Mouse (Mus musculus): ENCODE results near the gene Jup. TPM values are rescaled to one million over a fixed set of nuclear protein-coding genes. Genes with fewer than 3 reads are reported as not detected.
A peak's percentile ranks its signal among the peaks of the same experiment; 100 is the strongest.

Gene Jup
- polyA plus RNA-seq, 1 experiment from 2014 or later: 105 TPM

- Histone ChIP-seq H3K4me3 (no peak overlapping the region), H3K9ac (no peak overlapping the region), H3K27ac (no peak overlapping the region), H3K9me3 (no peaks in the 10 kb centered on the region), H3K36me3 (replicated peaks) (no peaks in the 10 kb centered on the region), H3K27me3 (replicated peaks) (no peaks in the 10 kb centered on the region), H3K4me1 (peaks cover 4% of the 10 kb centered on the region), H3K4me2 (no peak overlapping the region)
- WGBS: 79% methylated on average over 3 of the region's 3 CpGs
- no peak for ATAC-seq (replicated peaks)
Measured at GRCm38 (mm10) chr11:100404456-100405074, 7.0 kb upstream of the Jup start.

GRCm38 (mm10) chr11:100403445-100404134 is 6.0 kb upstream of the Jup start:
- Histone ChIP-seq H3K9ac (no peak overlapping the region), H3K36me3 (replicated peaks) (no peaks in the 10 kb centered on the region), H3K4me3 (no peak overlapping the region), H3K4me2 (no peak overlapping the region), H3K27me3 (replicated peaks) (no peaks in the 10 kb centered on the region), H3K27ac (no peak overlapping the region), H3K9me3 (no peaks in the 10 kb centered on the region), H3K4me1 (peaks cover 4% of the 10 kb centered on the region)
- no peak for ATAC-seq (replicated peaks)
- WGBS: 64% methylated on average over 10 of the region's 10 CpGs

- Histone ChIP-seq H3K36me3 (replicated peaks) (no peaks in the 10 kb centered on the region), H3K27ac (no peak overlapping the region), H3K9ac (no peak overlapping the region), H3K9me3 (no peaks in the 10 kb centered on the region), H3K27me3 (replicated peaks) (no peaks in the 10 kb centered on the region), H3K4me2 (no peak overlapping the region), H3K4me1 (peaks cover 7% of the 10 kb centered on the region), H3K4me3 (no peak overlapping the region)
- ATAC-seq (replicated peaks): no peak
- 88% methylated on average over 2 of the region's 2 CpGs for WGBS
Measured at GRCm38 (mm10) chr11:100402682-100403081, 5.1 kb upstream of the Jup start.

GRCm38 (mm10) chr11:100402240-100402639 is 4.7 kb upstream of the Jup start:
- ATAC-seq (replicated peaks): no peak
- H3K4me1 ChIP-seq: peaks cover 7% of the 10 kb centered on the region
- H3K36me3 ChIP-seq (replicated peaks): no peaks in the 10 kb centered on the region
- H3K27ac ChIP-seq: no peak overlapping the region
- H3K4me2 ChIP-seq: no peak overlapping the region
- H3K9ac ChIP-seq: no peak overlapping the region
- H3K27me3 ChIP-seq (replicated peaks): no peaks in the 10 kb centered on the region
- WGBS: 52% methylated on average over 6 of the region's 6 CpGs
- H3K4me3 ChIP-seq: no peak overlapping the region
- no peaks in the 10 kb centered on the region for H3K9me3 ChIP-seq

- Histone ChIP-seq H3K4me3 (no peak overlapping the region), H3K27me3 (replicated peaks) (no peaks in the 10 kb centered on the region)
Measured at GRCm38 (mm10) chr11:100400842-100401241, 3.3 kb upstream of the Jup start.

GRCm38 (mm10) chr11:100399727-100400538 is 2.4 kb upstream of the Jup start:
- H3K27ac ChIP-seq: no peak overlapping the region
- ATAC-seq (replicated peaks): no peak
- H3K4me1 ChIP-seq: peaks cover 27% of the 10 kb centered on the region
- no peaks in the 10 kb centered on the region for H3K9me3 ChIP-seq
- H3K36me3 ChIP-seq (replicated peaks): no peaks in the 10 kb centered on the region
- H3K4me2 ChIP-seq: no peak overlapping the region
- WGBS: 79% methylated on average over 12 of the region's 12 CpGs
- H3K4me3 ChIP-seq: no peak overlapping the region
- no peaks in the 10 kb centered on the region for H3K27me3 ChIP-seq (replicated peaks)
- no peak overlapping the region for H3K9ac ChIP-seq

More at GRCm38 (mm10) chr11:100400842-100401241, 3.3 kb upstream of the Jup start:
- no peak for ATAC-seq (replicated peaks)
- no peak overlapping the region for H3K9ac ChIP-seq
- H3K4me2 ChIP-seq: no peak overlapping the region
- no peaks in the 10 kb centered on the region for H3K9me3 ChIP-seq
- 81% methylated on average over 6 of the region's 6 CpGs for WGBS
- H3K36me3 ChIP-seq (replicated peaks): no peaks in the 10 kb centered on the region
- peaks cover 18% of the 10 kb centered on the region for H3K4me1 ChIP-seq
- no peak overlapping the region for H3K27ac ChIP-seq

- Histone ChIP-seq H3K27ac (no peak overlapping the region), H3K4me3 (no peak overlapping the region), H3K9ac (no peak overlapping the region), H3K4me2 (no peak overlapping the region), H3K27me3 (replicated peaks) (no peaks in the 10 kb centered on the region), H3K4me1 (peaks cover 31% of the 10 kb centered on the region), H3K36me3 (replicated peaks) (no peaks in the 10 kb centered on the region), H3K9me3 (no peaks in the 10 kb centered on the region)
- no peak for ATAC-seq (replicated peaks)
- WGBS: 84% methylated on average over 9 of the region's 9 CpGs
Measured at GRCm38 (mm10) chr11:100399320-100399719, 1.8 kb upstream of the Jup start.

- Histone ChIP-seq H3K27me3 (replicated peaks) (no peaks in the 10 kb centered on the region), H3K9ac (no peak overlapping the region), H3K4me3 (no peak overlapping the region), H3K4me2 (peak overlapping the region; percentile 74; the same call in 1 of the 2 replicates), H3K36me3 (replicated peaks) (no peaks in the 10 kb centered on the region), H3K27ac (peak overlapping the region; percentile 44; the same call in 1 of the 2 replicates), H3K9me3 (no peaks in the 10 kb centered on the region), H3K4me1 (peaks cover 37% of the 10 kb centered on the region)
- WGBS: 96% methylated on average over 7 of the region's 7 CpGs
- ATAC-seq (replicated peaks): no peak
Measured at GRCm38 (mm10) chr11:100398517-100398916, 954 bp upstream of the Jup start.

GRCm38 (mm10) chr11:100396886-100397599 is 520 bp downstream of the Jup start:
- no peaks in the 10 kb centered on the region for H3K36me3 ChIP-seq (replicated peaks)
- H3K4me2 ChIP-seq: peak overlapping the region; percentile 74
- peak overlapping the region; percentile 76 for H3K27ac ChIP-seq
- H3K4me1 ChIP-seq: peaks cover 34% of the 10 kb centered on the region
- peak overlapping the region; percentile 85 for H3K9ac ChIP-seq
- H3K27me3 ChIP-seq (replicated peaks): no peaks in the 10 kb centered on the region
- peak overlapping the region; percentile 73 for H3K4me3 ChIP-seq
- H3K9me3 ChIP-seq: no peaks in the 10 kb centered on the region
- WGBS: 2% methylated on average over 42 of the region's 42 CpGs
- ATAC-seq (replicated peaks): peak; percentile 48

GRCm38 (mm10) chr11:100395861-100396631 is 1.5 kb downstream of the Jup start:
- H3K9me3 ChIP-seq: no peaks in the 10 kb centered on the region
- no peak overlapping the region for H3K27ac ChIP-seq
- peak overlapping the region; percentile 73 for H3K4me3 ChIP-seq
- no peaks in the 10 kb centered on the region for H3K36me3 ChIP-seq (replicated peaks)
- no peak for ATAC-seq (replicated peaks)
- H3K4me1 ChIP-seq: peaks cover 40% of the 10 kb centered on the region
- 27% methylated on average over 17 of the region's 17 CpGs for WGBS
- peak overlapping the region; percentile 85 for H3K9ac ChIP-seq
- peak overlapping the region; percentile 74 for H3K4me2 ChIP-seq
- H3K27me3 ChIP-seq (replicated peaks): no peaks in the 10 kb centered on the region

GRCm38 (mm10) chr11:100395200-100395599 is 2.4 kb downstream of the Jup start:
- no peaks in the 10 kb centered on the region for H3K36me3 ChIP-seq (replicated peaks)
- no peak overlapping the region for H3K27ac ChIP-seq
- no peaks in the 10 kb centered on the region for H3K9me3 ChIP-seq
- ATAC-seq (replicated peaks): no peak
- H3K27me3 ChIP-seq (replicated peaks): no peaks in the 10 kb centered on the region
- 37% methylated on average over 11 of the region's 11 CpGs for WGBS
- peak overlapping the region; percentile 74 for H3K4me2 ChIP-seq
- H3K4me3 ChIP-seq: peak overlapping the region; percentile 73
- peaks cover 45% of the 10 kb centered on the region for H3K4me1 ChIP-seq
- no peak overlapping the region for H3K9ac ChIP-seq
